Mouse (Mus musculus): ENCODE measurements around the gene Zswim5.

GRCm38 (mm10) chr4:116913318-116913717 lies 36.1 kb downstream of the Zswim5 start:
- TF ChIP-seq CTCF (IDR thresholded peaks at IDR 0.05; ENCODE audit: insufficient read depth, low read depth, low read length) (no peak), POLR2A (IDR thresholded peaks at IDR 0.05; ENCODE audit: insufficient read depth, low read depth, low read length) (no peak)
